Mouse (Mus musculus) effector memory CD4-positive, alpha-beta T cell, adult 7 months (primary cell): Measurements from ENCODE around the gene Dnaaf3. TPM values are rescaled to one million over a fixed set of nuclear protein-coding genes. Genes with fewer than 3 reads are reported as not detected.

Experiments used
- polyA plus RNA-seq: library from polyadenylated mRNA; unstranded; fragments of 100-300 nt; shearing (Covaris generic); gene quantifications from one replicate; pipeline ENCODE4 v1.2.1, GENCODE M21; 2017

The Dnaaf3 gene
- not detected for polyA plus RNA-seq

DNA sequence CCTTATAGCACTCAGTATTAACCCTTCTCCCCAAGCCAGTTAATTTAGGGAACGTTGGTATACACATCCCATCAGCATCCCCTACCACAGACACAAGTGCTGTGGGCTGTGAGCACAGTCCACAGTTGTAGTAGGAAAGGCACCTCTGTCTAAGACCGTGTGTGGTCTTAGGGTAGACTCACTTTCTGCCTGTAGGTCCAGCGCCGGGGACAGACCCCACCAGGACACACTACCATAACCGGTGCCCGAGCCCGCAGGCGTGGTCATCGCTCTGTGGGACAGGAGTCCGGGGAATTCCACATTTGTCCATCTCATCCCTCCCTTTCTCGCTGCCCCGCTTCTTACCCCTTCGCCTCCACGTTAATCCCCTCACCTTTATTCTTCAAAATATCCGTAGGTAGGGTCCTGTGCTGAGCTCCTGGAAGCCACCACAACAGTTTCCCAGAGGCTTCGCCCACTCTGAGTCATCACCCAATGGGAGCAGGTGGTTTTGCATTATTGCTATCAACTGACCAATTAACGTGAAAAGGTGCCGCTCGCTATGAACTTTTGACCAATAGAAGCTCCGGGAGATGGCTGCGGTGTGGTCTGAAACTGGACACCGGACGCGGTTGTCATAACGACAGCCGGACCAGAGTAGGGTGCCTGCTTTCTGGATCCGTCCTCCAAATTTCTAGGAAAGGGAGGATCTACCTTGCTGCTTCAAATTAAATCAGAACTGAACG, at the start of gene Dnaaf3:
TSS of gene Dnaaf3 (minus strand) at position 449 of the 725 bp plus-strand sequence.

DNA sequence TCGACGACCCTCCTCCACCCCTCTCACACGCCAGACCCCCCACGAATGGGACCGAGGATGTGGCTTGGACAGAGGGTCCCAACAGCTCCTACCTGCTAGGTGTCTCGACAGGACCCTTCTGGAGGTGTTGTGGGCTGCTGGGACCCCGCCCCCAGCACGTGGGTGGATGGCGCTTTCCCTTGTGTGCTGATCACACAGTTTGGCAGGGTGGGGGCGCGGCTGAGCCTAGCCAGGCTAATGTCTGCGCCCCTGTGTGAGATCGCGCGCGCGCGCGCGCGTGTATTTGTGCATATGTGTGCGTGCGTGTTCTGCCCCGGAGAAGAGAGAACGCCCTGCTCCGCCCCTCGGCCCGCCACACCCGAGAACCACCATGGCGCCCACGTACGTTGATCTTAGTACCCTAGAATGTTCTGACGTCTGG, 15.0 kb upstream of the Dnaaf3 start, which contains the start of gene Syt5:
TSS of gene Syt5 (minus strand) at position 321 of the 421 bp plus-strand sequence.

DNA sequence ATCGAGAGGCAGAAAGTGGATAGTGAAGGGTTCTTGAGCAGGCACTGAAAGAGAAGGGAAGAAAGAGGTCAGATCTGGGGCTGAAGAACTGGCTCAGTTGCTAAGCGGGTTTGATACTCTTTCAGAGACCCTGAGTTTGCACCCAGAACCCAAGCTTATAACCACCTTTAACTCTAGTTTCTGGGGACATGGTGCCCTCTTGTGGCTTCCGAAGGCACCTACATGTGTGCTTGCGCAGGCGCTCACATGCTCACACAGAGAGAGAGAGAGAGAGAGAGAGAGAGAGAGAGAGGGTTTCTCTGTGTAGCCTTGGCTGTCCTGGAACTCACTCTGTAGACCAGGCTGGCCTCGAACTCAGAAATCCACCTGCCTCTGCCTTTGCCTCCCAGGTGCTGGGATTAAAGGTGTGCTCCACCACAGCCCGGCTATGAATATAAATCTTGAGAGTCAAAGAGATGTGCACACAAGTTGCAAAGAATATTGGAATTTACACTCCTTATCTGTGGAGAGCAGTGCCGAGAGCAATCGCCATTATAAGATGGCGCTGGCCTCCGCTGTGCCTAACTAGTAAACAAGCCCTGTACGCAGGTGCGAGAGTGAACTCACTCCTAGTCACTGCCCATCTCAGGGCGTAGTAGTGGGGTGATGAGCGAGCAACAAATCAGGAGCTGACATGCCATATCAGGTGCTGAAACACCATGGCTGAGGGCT, 7.9 kb downstream of the Dnaaf3 start, which contains the start of gene Tnni3:
TSS of gene Tnni3 (minus strand) at position 18 of the 711 bp plus-strand sequence.

DNA sequence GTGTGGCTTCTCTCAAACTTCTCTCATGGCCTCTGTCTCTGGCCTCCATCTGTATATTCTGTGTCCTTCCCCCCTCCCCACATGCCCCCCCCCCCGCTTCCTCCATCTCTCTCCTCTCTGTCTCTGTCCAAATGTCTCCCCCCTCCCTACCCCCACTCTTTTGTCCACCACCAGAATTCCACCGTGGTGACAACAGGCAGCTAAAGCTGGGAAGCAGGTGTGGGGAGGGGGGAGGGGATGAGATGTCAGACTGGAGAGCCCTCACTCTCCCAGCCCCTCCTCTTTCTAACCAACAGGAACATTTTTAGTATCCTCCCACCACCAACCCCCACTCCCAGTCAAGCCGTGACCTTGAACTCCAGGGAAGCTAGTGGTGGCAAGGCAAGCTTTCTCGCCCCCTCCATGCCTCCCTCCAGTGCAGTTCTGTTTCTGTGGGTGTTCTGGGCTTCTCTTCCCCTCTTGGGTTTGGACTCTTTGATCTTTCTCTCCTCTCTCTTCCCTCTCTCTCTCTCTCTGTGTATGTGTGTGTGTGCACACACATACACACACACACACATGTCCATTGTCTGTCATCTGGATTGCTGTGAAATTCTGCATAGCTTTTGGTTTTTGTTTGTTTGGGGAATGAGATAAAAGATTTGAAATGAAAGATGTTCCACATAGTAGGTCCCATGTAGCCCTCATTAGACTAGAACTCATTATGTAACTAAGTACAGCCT, 15.8 kb downstream of the Dnaaf3 start, which contains the start of gene Tnnt1:
TSS of gene Tnnt1 (minus strand) at position 51 of the 719 bp plus-strand sequence.

DNA sequence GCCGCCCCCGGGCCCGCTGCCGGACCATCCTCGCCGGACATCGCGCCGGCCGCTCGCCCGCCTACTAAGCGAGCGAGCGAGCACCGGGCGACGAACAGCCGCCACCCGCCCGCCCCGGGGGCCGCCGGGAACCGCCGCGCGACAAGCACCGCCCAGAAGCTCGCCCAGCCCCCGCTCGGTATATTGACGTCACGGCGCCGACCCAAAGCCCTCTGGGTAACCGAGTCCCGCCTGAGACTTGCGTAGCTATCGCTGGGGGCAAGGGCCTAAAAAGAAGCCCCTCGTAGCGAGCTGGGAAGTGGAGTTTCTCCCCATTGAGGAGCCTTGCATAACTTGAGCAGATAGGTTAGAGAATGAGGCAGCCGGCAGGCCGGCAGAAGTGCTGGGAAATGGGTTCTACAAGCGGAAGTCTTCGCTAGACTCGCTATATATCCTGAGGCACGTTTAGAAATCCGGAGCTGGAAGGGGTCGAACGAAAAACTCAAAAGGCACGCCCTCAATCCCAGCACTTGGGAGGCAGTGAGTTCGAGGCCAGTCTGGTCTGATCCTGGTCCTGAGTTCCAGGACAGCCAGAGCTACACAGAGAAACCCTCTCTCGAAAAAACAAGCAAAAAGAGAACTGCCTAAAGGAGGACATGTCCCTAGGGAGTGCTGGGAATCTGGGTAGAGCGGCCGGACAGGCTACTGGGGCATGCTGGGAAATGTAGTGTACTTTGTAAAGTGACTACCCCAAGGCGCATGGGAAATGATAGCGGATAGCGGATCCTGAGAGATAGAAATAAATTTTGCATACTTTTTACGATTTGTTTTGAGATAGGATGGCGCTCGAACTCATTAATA, 30.5 kb downstream of the Dnaaf3 start, which contains the start of gene Ppp1r12c:
TSS of gene Ppp1r12c (minus strand) at position 123 of the 840 bp plus-strand sequence.

Other genes with a start within 250 kb of the Dnaaf3 start
- not detected for gene Ncr1, start 194.7 kb downstream of the Dnaaf3 start, polyA plus RNA-seq
- not detected for gene Gp6, start 134.7 kb downstream of the Dnaaf3 start, polyA plus RNA-seq
- 3.0 TPM for gene Rdh13, start 86.8 kb downstream of the Dnaaf3 start, polyA plus RNA-seq
- gene Eps8l1, start 71.8 kb downstream of the Dnaaf3 start, polyA plus RNA-seq, result 9.4 TPM
- gene Ppp1r12c, start 30.8 kb downstream of the Dnaaf3 start, polyA plus RNA-seq, result 203 TPM
- 2.5 TPM for gene Tnnt1, start 16.1 kb downstream of the Dnaaf3 start, polyA plus RNA-seq
- not detected for gene Tnni3, start 8.2 kb downstream of the Dnaaf3 start, polyA plus RNA-seq
- 1.0 TPM for gene Syt5, start 15.1 kb upstream of the Dnaaf3 start, polyA plus RNA-seq
- not detected for gene Ptprh, start 71.6 kb upstream of the Dnaaf3 start, polyA plus RNA-seq
- gene Tmem86b, start 99.0 kb upstream of the Dnaaf3 start, polyA plus RNA-seq, result 11.7 TPM
- 243 TPM for gene Ppp6r1, start 126.6 kb upstream of the Dnaaf3 start, polyA plus RNA-seq
- 62.4 TPM for gene Hspbp1, start 152.6 kb upstream of the Dnaaf3 start, polyA plus RNA-seq
- not detected for gene Brsk1, start 158.2 kb upstream of the Dnaaf3 start, polyA plus RNA-seq
- gene Tmem150b, start 192.8 kb upstream of the Dnaaf3 start, polyA plus RNA-seq, result not detected
- 29.2 TPM for gene Kmt5c, start 207.7 kb upstream of the Dnaaf3 start, polyA plus RNA-seq
- gene Cox6b2, start 220.6 kb upstream of the Dnaaf3 start, polyA plus RNA-seq, result not detected
- not detected for gene Fam71e2, start 238.8 kb upstream of the Dnaaf3 start, polyA plus RNA-seq